Mouse (Mus musculus) subcutaneous adipose tissue, adult 2 months (tissue): ENCODE measurements around the gene Tnfrsf9. TPM values are rescaled to one million over a fixed set of nuclear protein-coding genes. Genes with fewer than 3 reads are reported as not detected.

Experiments used
- polyA plus RNA-seq: library from polyadenylated mRNA; depleted of rRNA; stranded (reverse); fragments of >200 nt; gene quantifications from 2 replicates; pipeline ENCODE4 v1.2.3, GENCODE M21; 2012; ENCODE audit warnings: low replicate concordance; rRNA removed

The Tnfrsf9 gene
- 1.6 and 1.7 TPM in 2 replicates for polyA plus RNA-seq

DNA sequence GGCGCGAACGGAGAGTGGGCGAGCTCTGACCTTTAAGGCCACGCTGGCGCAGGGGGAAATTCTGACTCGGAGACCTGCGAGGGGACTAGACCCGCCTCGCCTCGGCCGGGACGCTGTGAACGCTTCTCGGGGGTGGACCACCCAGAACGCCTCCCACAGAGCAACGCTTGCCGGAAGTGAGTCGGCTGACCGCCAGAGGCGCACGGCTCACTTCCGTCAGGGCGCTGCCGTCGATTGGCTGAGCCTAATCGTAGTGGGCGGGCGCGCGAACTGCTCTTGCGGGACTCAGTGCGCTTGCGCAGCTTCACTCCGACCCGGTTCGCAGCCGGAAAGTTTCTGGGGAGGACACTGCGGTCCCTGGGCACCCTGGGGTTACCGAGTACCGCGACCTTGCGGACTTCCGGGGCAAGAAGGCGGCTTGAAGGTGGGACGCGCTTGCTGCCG, at the start of gene Tnfrsf9, which contains the start of gene Park7:
Gene Tnfrsf9 (plus strand): TSS at position 273 of the 444 bp plus-strand sequence.
Gene Park7 (minus strand): TSS at position 148 of the 444 bp plus-strand sequence.

Other genes with a start within 250 kb of the Tnfrsf9 start
- 31.4 and 34.2 TPM in 2 replicates for gene Errfi1, start 60.6 kb upstream of the Tnfrsf9 start, polyA plus RNA-seq
- gene Park7, start 125 bp upstream of the Tnfrsf9 start, polyA plus RNA-seq: 163 and 222 TPM in 2 replicates
- not detected in 2 replicates for gene Uts2, start 82.5 kb downstream of the Tnfrsf9 start, polyA plus RNA-seq
- gene Per3, start 130.1 kb downstream of the Tnfrsf9 start, polyA plus RNA-seq: 18.5 and 26.5 TPM in 2 replicates
- gene Vamp3, start 143.4 kb downstream of the Tnfrsf9 start, polyA plus RNA-seq: 55.3 and 79.7 TPM in 2 replicates
- gene Gm13090, start 175.0 kb downstream of the Tnfrsf9 start, polyA plus RNA-seq: not detected in 2 replicates